Mouse (Mus musculus) spleen, adult 2 months (tissue): Measurements from ENCODE around the gene Kdsr.

Experiments used
- CTCF ChIP-seq: fragments of 200-500 bp; IDR thresholded peaks from 2 replicates; pipeline ENCODE4 v1.5.1; 2011; ENCODE audit warnings: mild to moderate bottlenecking, inconsistent platforms; ENCODE audit not compliant: insufficient read depth, insufficient read length, insufficient replicate concordance; ENCODE audit errors: extremely low read depth
- POLR2A ChIP-seq: fragments of 200-500 bp; IDR thresholded peaks from 2 replicates; pipeline ENCODE4 v1.6.1; 2011; ENCODE audit warnings: low read depth, low read length, inconsistent platforms

- TF ChIP-seq POLR2A (no peak), CTCF (no peak)
Measured at GRCm38 (mm10) chr1:106764281-106764680, 4.8 kb upstream of the Kdsr start.
